In the genomic region with DNA sequence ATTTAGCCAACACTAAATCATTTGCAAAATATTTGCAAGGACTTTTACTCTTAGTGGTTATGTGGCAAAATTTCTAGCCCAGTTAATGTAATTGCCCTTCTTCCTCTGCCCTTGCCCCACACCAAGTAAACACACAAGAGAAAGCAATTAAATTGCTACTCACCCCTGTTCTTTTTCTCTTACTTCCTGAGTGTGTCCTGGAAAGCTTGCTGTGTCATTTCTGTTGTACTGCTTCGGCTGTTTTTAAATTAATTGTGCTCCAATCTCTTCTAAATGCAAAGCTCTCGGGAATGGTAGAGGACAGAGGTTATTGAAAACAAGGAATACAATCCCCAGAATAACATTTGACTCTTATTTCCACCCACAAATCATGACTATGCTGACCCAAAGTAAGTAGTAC, we compare ENCODE assay signal across 12 mouse cellular contexts.
DNase-seq lines count a peak whose midpoint lies in the region; ATAC-seq and TF ChIP-seq lines count a peak whose summit lies in the region.
"Had no signal": no experiment of that assay in that cellular context is flagged by ENCODE, and none has a peak within 500 bp of the region (broad histone marks: within the 10 kb centered on the region; RNA-seq: fewer than 3 reads in every experiment).

No protein-coding gene starts in this region.

- DNase-seq in hindbrain, postnatal 0 days (ENCODE audit: low spot score), result no peak
- peak; percentile 10 for DNase-seq in lung, postnatal 0 days (ENCODE audit: low spot score)
- DNase-seq in lung, postnatal 25 days (ENCODE audit: low spot score), result no peak
- no peak for DNase-seq in embryonic facial prominence, embryonic 14.5 days (ENCODE audit: low spot score)
- DNase-seq in c-Kit-positive CD71-positive TER-119-positive erythroid progenitor cells, embryonic 14.5 days (ENCODE audit: low spot score), result no peak
- no peak for DNase-seq in forebrain, embryonic 10.5 days (ENCODE audit: extremely low spot score, low spot score)
- DNase-seq: adrenal gland, adult 2 months; cerebellum, postnatal 36 days had no signal

- no peak overlapping the region for H3K4me2 ChIP-seq in hindbrain, embryonic 12.5 days (replicated peaks)
- no peak overlapping the region for H3K4me2 ChIP-seq in hindbrain, postnatal 0 days (ENCODE audit: low read depth, low read length)
- H3K4me2 ChIP-seq in lung, postnatal 0 days (replicated peaks; ENCODE audit: low read depth, low read length), result no peak overlapping the region
- no peak overlapping the region for H3K4me2 ChIP-seq in embryonic facial prominence, embryonic 14.5 days (ENCODE audit: low read depth, low read length)
- H3K4me2 ChIP-seq: forebrain, embryonic 15.5 days had no signal

- H3K27ac ChIP-seq in hindbrain, embryonic 12.5 days, result 0 out of 2 replicates have a peak overlapping the region, but pooled peaks have one; percentile 7
- H3K27ac ChIP-seq in hindbrain, postnatal 0 days, result no peak overlapping the region
- H3K27ac ChIP-seq in lung, postnatal 0 days (ENCODE audit: low read length), result no peak overlapping the region
- H3K27ac ChIP-seq in embryonic facial prominence, embryonic 14.5 days (replicated peaks; ENCODE audit: low read depth, low read length), result peak overlapping the region; percentile 46
- H3K27ac ChIP-seq in forebrain, embryonic 10.5 days, result no peak overlapping the region
- H3K27ac ChIP-seq: forebrain, embryonic 15.5 days; macrophage had no signal

- 28% methylated on average over 2 of the region's 2 CpGs for WGBS in hindbrain, embryonic 12.5 days
- 43% methylated on average over 2 of the region's 2 CpGs for WGBS in hindbrain, postnatal 0 days
- 40% methylated on average over 2 of the region's 2 CpGs for WGBS in lung, postnatal 0 days
- 10% methylated on average over 2 of the region's 2 CpGs for WGBS in embryonic facial prominence, embryonic 14.5 days
- WGBS in forebrain, embryonic 10.5 days, result 9% methylated on average over 2 of the region's 2 CpGs

- no peaks in the 10 kb centered on the region for H3K9me3 ChIP-seq in hindbrain, embryonic 12.5 days (replicated peaks)
- H3K9me3 ChIP-seq in hindbrain, postnatal 0 days (ENCODE audit: low read length), result no peaks in the 10 kb centered on the region
- no peaks in the 10 kb centered on the region for H3K9me3 ChIP-seq in lung, postnatal 0 days (ENCODE audit: low read length)
- H3K9me3 ChIP-seq in embryonic facial prominence, embryonic 14.5 days (ENCODE audit: control insufficient read depth, low read length), result no peaks in the 10 kb centered on the region
- H3K9me3 ChIP-seq in forebrain, embryonic 10.5 days, result no peaks in the 10 kb centered on the region
- H3K9me3 ChIP-seq: forebrain, embryonic 15.5 days had no signal

- no peak overlapping the region for H3K4me3 ChIP-seq in hindbrain, embryonic 12.5 days
- no peak overlapping the region for H3K4me3 ChIP-seq in hindbrain, postnatal 0 days (ENCODE audit: low read length)
- H3K4me3 ChIP-seq in lung, postnatal 0 days (ENCODE audit: low read depth, low read length), result no peak overlapping the region
- H3K4me3 ChIP-seq in embryonic facial prominence, embryonic 14.5 days (ENCODE audit: low read depth, low read length), result no peak overlapping the region
- H3K4me3 ChIP-seq in forebrain, embryonic 10.5 days, result no peak overlapping the region
- H3K4me3 ChIP-seq: forebrain, embryonic 15.5 days had no signal

- TF ChIP-seq EP300 in lung, postnatal 0 days (IDR thresholded peaks at IDR 0.05), result no peak

- H3K36me3 ChIP-seq in hindbrain, embryonic 12.5 days, result no peaks in the 10 kb centered on the region
- H3K36me3 ChIP-seq in hindbrain, postnatal 0 days (ENCODE audit: insufficient read depth, low read length), result no peaks in the 10 kb centered on the region
- H3K36me3 ChIP-seq in lung, postnatal 0 days (ENCODE audit: insufficient read depth, low read length), result no peaks in the 10 kb centered on the region
- H3K36me3 ChIP-seq in embryonic facial prominence, embryonic 14.5 days (ENCODE audit: control insufficient read depth, insufficient read depth, low read length), result no peaks in the 10 kb centered on the region
- no peaks in the 10 kb centered on the region for H3K36me3 ChIP-seq in forebrain, embryonic 10.5 days (replicated peaks)
- H3K36me3 ChIP-seq: forebrain, embryonic 15.5 days had no signal

- no peak for TF ChIP-seq CTCF in hindbrain, postnatal 0 days (IDR thresholded peaks at IDR 0.05; ENCODE audit: low read depth)
- TF ChIP-seq CTCF in lung, postnatal 0 days (IDR thresholded peaks at IDR 0.05), result no peak

- peaks cover 8% of the 10 kb centered on the region; the same call in 1 of the 2 replicates for H3K4me1 ChIP-seq in hindbrain, embryonic 12.5 days
- H3K4me1 ChIP-seq in hindbrain, postnatal 0 days (ENCODE audit: insufficient read depth, low read length), result no peaks in the 10 kb centered on the region
- H3K4me1 ChIP-seq in lung, postnatal 0 days (ENCODE audit: insufficient read depth, low read depth, low read length), result no peaks in the 10 kb centered on the region
- peaks cover 13% of the 10 kb centered on the region; the same call in 1 of the 2 replicates for H3K4me1 ChIP-seq in embryonic facial prominence, embryonic 14.5 days (ENCODE audit: control insufficient read depth, insufficient read depth, low read length)
- H3K4me1 ChIP-seq in forebrain, embryonic 10.5 days, result peaks cover 30% of the 10 kb centered on the region

- H3K9ac ChIP-seq in hindbrain, embryonic 12.5 days, result no peak overlapping the region
- H3K9ac ChIP-seq in hindbrain, postnatal 0 days (replicated peaks; ENCODE audit: low read length), result no peak overlapping the region
- no peak overlapping the region for H3K9ac ChIP-seq in lung, postnatal 0 days (replicated peaks; ENCODE audit: low read depth)
- H3K9ac ChIP-seq in embryonic facial prominence, embryonic 14.5 days (ENCODE audit: low read depth, low read length), result no peak overlapping the region
- H3K9ac ChIP-seq: forebrain, embryonic 15.5 days had no signal

- H3K27me3 ChIP-seq in hindbrain, embryonic 12.5 days, result no peaks in the 10 kb centered on the region
- no peaks in the 10 kb centered on the region for H3K27me3 ChIP-seq in hindbrain, postnatal 0 days (ENCODE audit: insufficient read depth, low read length)
- H3K27me3 ChIP-seq in lung, postnatal 0 days (replicated peaks; ENCODE audit: insufficient read depth, low read length), result no peaks in the 10 kb centered on the region
- H3K27me3 ChIP-seq in embryonic facial prominence, embryonic 14.5 days (replicated peaks; ENCODE audit: control insufficient read depth, insufficient read depth, low read length), result no peaks in the 10 kb centered on the region
- peaks cover 26% of the 10 kb centered on the region for H3K27me3 ChIP-seq in forebrain, embryonic 10.5 days (ENCODE audit: poor library complexity, severe bottlenecking)
- H3K27me3 ChIP-seq: forebrain, embryonic 15.5 days had no signal

- no peak for ATAC-seq in hindbrain, embryonic 12.5 days (ENCODE audit: low FRiP score)
- no peak for ATAC-seq in hindbrain, postnatal 0 days
- no peak for ATAC-seq in lung, postnatal 0 days
- ATAC-seq in embryonic facial prominence, embryonic 14.5 days (ENCODE audit: low read depth), result no peak
- ATAC-seq in megakaryocyte, adult 5-6 weeks (ENCODE audit: poor library complexity, severe bottlenecking), result peak; percentile 39; the same call in 1 of the 2 replicates

Comparison
In these comparisons a context has a peak if more than half of its experiments do, and no peak if none do; other contexts are left out.
1. H3K27ac ChIP-seq: peak in hindbrain, embryonic 12.5 days (single experiment) and embryonic facial prominence, embryonic 14.5 days (single experiment); none in hindbrain, postnatal 0 days (single experiment), lung, postnatal 0 days (single experiment) and forebrain, embryonic 10.5 days (single experiment).